In genomic region chr17:16092952-16093351, GRCm38 (mm10) we compare ENCODE assay signal across 27 mouse cellular contexts.
"Had no signal": no experiment of that assay in that cellular context is flagged by ENCODE, and none has a peak within 500 bp of the region (broad histone marks: within the 10 kb centered on the region; RNA-seq: fewer than 3 reads in every experiment).

No protein-coding gene starts in this region.

- H3K9ac ChIP-seq: embryonic facial prominence, embryonic 12.5 days; embryonic facial prominence, embryonic 13.5 days; embryonic facial prominence, embryonic 15.5 days; forebrain, embryonic 12.5 days; forebrain, embryonic 13.5 days; forebrain, embryonic 15.5 days; forebrain, postnatal 0 days had no signal

- H3K27ac ChIP-seq: embryonic facial prominence, embryonic 10.5 days; embryonic facial prominence, embryonic 12.5 days; embryonic facial prominence, embryonic 13.5 days; embryonic facial prominence, embryonic 15.5 days; forebrain, embryonic 10.5 days; forebrain, embryonic 12.5 days; forebrain, embryonic 13.5 days; forebrain, embryonic 15.5 days; gastrocnemius, adult 2 months; heart, adult 2 months had no signal

- H3K27me3 ChIP-seq: embryonic facial prominence, embryonic 12.5 days; embryonic facial prominence, embryonic 13.5 days; embryonic facial prominence, embryonic 15.5 days; forebrain, embryonic 12.5 days; forebrain, embryonic 13.5 days; forebrain, embryonic 15.5 days had no signal

- ATAC-seq: forebrain, embryonic 13.5 days; forebrain, embryonic 14.5 days; forebrain, embryonic 15.5 days; forebrain, embryonic 16.5 days; forebrain, postnatal 0 days had no signal

- DNase-seq: cerebellum, adult 9-10 months; cerebellum, adult 9-11 months; cerebellum, postnatal 10 days; cerebellum, postnatal 14 days; cerebellum, postnatal 25 days; cerebellum, postnatal 36 days; embryo, embryonic 11 days; forebrain, postnatal 0 days; gastrocnemius, adult 2 months; gastrocnemius, postnatal 10 days; gastrocnemius, postnatal 14 days; gastrocnemius, postnatal 25 days; gastrocnemius, postnatal 36 days; heart, adult 11 months; heart, adult 18-20 months; heart, adult 2 months had no signal

- H3K4me3 ChIP-seq: embryonic facial prominence, embryonic 10.5 days; embryonic facial prominence, embryonic 12.5 days; embryonic facial prominence, embryonic 13.5 days; embryonic facial prominence, embryonic 15.5 days; erythroblast, embryonic 14.5 days; forebrain, embryonic 10.5 days; forebrain, embryonic 12.5 days; forebrain, embryonic 13.5 days; forebrain, embryonic 15.5 days; gastrocnemius, adult 2 months; heart, adult 2 months had no signal

- H3K36me3 ChIP-seq: embryonic facial prominence, embryonic 10.5 days; embryonic facial prominence, embryonic 12.5 days; embryonic facial prominence, embryonic 13.5 days; embryonic facial prominence, embryonic 15.5 days; forebrain, embryonic 10.5 days; forebrain, embryonic 12.5 days; forebrain, embryonic 15.5 days had no signal

- H3K9me3 ChIP-seq: embryonic facial prominence, embryonic 10.5 days; embryonic facial prominence, embryonic 12.5 days; embryonic facial prominence, embryonic 13.5 days; embryonic facial prominence, embryonic 15.5 days; forebrain, embryonic 10.5 days; forebrain, embryonic 12.5 days; forebrain, embryonic 13.5 days; forebrain, embryonic 15.5 days had no signal

- H3K4me1 ChIP-seq: embryonic facial prominence, embryonic 10.5 days; embryonic facial prominence, embryonic 12.5 days; embryonic facial prominence, embryonic 13.5 days; embryonic facial prominence, embryonic 15.5 days had no signal

- H3K4me2 ChIP-seq: embryonic facial prominence, embryonic 12.5 days; embryonic facial prominence, embryonic 13.5 days; embryonic facial prominence, embryonic 15.5 days; forebrain, embryonic 12.5 days; forebrain, embryonic 13.5 days; forebrain, embryonic 15.5 days had no signal
